Mouse (Mus musculus) c-Kit-positive CD71-positive TER-119-positive erythroid progenitor cells, embryonic 14.5 days (primary cell): ENCODE measurements around the gene Npas1.
A peak's percentile ranks its signal among the peaks of the same experiment; 100 is the strongest.

Experiments
- DNase-seq: peaks from one replicate; pipeline ENCODE4 v3.0.0-alpha.2; 2013; ENCODE audit warnings: low spot score

Gene Npas1

DNA sequence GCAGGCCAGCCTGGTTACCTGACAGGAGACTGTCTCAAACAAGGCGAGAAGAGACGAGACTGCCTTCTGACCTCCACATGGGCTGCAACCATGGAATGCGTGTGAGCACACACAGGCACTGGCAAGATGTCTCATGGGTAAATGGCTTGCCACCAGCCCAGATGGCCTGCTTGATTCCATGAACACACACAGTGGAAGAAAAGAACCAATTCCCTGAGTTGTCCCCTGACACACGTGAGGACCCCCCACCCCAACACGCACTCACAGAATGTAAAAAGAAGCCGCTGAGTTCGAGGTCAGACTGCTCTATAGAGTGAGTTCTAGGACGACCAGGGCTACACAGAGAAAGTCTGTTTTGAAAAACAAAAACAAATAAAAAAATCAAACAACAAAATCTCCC lies at the start of gene Npas1:
TSS of gene Npas1 (minus strand) at position 101 of the 400 bp plus-strand sequence.
- DNase-seq: no peak

DNA sequence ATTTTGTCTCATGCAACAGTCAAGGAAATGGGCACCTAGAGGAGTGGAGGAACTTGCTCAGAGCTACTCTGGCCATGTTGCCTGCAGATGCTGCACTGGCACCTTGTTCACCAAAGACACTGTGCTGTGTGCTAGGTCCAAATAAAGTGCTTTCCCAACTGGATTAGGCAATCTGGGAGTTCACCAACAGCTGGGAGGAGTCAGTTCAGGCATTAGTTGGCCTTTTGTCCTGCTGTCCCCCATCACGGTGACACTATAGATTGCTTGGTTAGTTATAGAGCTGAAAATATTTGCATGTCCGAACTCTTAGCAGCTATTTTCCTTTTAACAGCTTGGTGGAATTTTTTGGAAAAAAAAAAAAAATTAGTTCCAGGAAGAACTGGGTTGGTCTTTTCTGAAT lies 48.5 kb upstream of the Npas1 start:
- no peak for DNase-seq

DNA sequence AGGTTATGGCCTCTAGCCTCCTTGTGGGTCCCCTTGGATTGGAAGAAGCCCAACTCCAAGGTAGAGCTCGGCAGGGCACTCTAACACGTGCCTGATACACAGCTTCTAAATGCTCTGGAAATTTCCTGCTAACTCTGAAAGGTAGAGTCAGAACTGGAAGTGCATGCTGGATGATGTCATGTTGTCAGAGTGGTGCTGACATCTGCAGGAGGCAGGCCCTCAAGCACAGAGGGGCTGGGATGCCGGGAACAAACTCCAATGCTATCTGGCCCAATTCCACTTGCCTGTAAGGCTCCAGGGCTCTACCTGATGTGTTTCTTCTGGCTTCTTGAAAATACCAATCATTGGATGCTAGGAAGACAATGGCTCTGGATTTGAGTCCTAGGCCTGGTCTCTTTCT lies 47.9 kb upstream of the Npas1 start:
- DNase-seq: no peak

DNA sequence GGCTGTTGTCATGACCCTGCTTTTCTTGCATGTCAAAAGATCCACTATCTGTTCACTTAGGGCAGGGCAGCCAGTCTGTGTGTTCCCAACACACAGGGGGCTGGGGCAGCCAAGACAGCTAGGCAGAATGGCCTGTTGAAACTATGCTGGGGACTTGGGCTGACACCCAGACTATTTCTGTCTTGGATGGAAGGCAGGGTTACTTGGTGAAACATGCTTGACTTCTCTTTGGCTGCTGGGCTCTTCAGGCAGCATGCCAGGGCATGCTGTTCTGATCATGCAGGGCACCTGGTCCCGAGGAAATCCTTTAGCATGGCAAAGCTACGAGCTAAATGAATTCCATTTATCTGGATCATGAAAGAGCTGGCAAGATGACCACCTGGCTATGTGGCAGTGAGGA lies 46.8 kb upstream of the Npas1 start:
- no peak for DNase-seq

DNA sequence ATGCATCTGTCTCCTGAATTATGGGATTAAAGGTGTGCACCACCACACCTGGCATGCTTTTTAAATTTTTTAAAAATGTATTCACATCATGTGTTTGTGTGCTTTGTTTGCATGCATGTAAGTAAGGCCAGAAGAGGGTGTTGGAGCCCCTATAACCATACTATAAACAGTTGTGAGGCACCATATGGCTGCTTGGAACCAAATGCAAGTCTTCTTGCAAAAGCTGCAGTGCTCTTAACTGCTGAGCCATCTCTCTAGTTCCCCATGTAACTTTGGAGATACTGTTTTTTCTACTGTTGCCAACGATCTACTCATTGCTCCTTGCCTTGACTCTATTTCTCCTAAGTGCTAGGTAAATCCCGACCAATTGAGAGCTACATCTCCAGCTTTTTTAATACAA lies 41.8 kb upstream of the Npas1 start:
- DNase-seq: no peak

DNA sequence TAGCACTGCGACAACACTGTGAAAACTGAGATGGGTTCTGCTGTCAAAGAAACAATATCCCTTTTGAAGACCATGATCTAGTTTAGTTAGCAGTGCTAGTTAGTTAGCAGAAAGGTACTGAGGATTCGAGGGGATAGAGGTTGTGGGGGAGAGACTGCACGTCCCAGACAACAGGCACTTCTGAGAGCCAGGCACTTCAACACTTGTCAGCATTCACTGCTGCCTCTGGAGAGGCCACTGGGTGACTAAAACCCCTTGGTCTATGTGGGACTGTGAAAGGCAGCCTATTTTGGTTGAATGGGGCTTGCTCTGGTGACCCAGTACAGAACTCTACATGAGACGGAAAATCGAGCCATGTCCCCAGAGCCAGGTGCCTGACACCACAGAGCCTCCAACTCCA lies 39.7 kb upstream of the Npas1 start:
- no peak for DNase-seq

DNA sequence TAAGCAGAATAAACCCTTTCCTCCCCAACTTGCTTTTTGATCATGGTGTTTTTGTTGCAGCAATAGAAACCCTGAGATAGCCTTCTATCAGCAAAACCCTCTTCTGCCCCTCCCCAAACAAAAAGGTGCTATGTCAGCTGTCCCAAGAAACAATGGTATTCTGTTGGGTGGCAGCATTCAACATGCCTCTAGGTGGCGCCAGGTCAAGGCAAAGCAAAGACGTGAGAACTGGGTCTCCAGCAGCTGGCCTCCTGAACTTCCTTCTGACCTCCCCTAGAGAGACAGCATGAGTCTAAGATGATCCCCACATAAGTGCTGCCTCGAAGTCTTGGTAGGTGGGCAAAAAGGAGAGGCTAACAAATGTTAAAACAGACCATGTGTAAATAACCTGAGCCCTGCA lies 29.8 kb upstream of the Npas1 start:
- DNase-seq: peak; percentile 19

DNA sequence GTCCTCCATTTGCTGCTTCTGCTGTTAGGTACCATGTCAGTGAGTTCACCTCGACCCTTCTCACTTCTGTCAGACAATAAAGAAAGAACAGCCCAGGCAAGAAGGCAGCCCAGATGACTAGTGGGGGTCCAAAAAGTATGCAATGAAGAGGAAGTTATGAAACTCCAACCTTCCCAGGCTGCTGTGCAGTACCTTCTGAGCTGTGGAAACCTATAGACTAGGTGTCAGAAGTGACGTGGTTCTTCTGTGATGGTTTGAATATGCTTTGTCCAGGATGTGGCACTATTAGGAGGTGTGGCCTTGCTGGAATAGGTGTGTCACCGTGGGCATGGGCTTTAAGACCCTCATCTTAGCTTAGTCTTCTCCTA lies 27.7 kb upstream of the Npas1 start:
- DNase-seq: no peak

DNA sequence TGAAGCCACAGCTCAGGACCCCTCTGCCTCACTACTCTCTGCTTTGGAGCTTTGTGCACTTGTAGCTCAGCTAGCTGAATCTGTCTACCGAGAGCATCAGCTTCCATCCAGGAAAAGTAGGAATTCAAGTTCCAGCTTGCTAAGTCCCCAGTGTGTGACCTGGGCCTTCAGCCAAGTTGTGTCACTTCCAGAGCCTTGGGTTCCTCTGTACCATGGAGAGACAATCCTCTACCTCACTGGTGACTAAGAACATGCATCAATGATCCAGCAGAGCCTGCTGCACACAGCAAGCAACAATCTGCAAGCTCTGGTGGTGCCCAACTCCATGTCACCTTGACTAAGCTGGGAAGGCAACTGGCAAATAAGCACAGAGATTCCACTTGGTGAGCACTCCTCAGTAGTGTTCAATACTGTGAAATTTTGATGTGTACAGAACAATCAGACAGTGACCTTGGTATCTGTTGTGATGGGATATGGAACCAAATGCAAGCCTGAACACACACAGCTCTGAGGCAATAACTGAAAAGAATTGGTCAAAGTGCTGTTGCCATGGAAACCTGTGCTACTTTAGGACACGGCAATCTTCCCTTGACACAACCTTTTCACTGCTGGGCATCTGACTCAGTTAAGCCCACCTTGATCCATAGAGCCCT lies 27.2 kb upstream of the Npas1 start:
- no peak for DNase-seq

DNA sequence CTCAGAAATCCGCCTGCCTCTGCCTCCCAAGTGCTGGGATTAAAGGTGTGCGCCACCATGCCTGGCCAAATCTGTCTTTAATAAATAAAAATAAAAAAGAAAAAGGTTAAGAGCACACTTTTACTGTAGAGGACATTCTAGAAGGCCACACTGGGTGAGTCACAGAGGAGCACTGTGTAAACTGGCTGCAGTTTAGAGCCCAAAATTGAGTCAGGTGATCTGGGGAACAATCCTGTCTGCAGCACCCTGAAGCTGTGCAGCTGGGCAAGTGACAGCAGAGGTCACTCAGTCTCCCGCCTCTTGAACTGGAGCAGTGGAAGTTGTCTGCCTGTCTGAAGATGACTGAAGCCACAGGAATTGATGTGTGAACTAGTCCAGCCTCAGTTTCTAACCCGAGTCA lies 24.0 kb upstream of the Npas1 start:
- no peak for DNase-seq

DNA sequence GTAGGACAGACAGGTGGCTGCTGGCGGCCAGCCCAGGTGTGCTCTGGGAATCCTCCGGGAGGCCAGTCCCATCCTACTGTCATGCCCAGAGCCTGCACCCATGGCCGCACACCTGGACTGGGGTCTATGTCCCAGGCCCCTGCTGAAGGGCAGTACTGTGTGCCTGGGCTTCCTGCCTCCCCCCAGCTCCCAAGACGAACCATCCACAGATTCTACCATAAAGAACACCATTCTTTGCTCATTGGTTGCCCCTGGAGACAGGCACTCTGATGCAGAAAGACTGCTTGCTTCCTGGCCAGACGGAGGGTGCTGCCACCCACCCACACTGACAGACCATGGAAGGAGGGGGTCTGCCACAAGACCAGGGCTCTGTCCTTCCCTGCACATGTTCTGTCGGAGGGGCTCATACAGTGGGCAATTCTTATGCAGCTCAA lies 22.2 kb upstream of the Npas1 start:
- no peak for DNase-seq

DNA sequence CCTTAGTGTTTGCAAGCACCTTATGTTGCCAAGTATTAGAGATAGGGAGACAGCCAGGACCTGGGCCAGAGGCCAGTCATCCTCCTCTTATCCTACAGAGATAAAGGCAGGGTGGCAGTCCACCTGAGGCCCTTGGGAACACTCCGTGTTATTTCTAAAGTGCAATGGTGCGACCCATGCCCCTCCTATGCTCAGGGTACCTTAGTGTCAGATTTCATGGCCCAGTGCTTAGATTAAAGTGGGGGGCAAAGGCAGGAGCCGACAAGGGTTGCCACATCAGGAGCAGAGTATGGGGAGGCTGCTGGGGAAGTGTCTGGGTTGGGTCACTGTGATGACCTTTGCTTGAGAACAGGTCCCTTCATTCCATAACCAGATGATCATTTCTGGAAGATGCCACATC lies 18.7 kb upstream of the Npas1 start:
- DNase-seq: no peak

DNA sequence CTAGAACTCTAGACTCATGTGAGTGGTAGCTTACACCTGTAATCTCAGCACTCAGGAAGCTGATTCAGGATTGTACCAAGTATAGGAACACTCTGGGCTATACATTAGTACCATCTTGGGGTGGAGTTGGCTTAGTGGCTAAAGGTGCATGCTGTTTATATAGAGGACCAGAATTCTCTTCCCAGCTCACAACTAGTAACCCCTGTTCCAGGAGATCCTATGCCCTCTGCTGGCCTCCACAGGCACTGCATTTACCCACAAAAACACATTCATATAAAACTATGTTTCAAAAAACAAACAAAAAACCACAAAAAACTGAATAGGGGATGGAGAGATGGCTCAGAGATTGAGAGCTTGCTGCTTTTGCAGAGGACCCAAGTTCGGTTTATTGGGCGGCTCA lies 15.8 kb upstream of the Npas1 start:
- DNase-seq: peak; percentile 17

DNA sequence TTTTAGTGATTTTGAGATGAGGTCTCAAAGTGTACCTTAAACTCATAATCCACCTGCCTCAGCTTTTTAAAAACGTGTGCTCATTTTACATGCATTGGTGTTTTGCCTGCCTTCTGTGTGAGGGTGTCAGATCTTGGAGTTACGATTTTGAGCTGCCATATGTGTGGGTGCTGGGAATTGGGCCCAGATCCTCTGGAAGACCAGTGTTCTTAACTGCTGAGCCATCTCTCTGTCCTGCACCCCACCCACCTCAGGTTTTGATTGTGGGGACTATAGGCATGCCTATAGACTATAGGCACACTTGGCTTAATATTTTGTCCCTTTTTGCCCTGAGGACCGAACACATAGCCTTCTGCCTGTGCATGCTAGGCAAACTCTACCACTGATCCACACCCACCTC lies 14.7 kb upstream of the Npas1 start:
- DNase-seq: no peak

DNA sequence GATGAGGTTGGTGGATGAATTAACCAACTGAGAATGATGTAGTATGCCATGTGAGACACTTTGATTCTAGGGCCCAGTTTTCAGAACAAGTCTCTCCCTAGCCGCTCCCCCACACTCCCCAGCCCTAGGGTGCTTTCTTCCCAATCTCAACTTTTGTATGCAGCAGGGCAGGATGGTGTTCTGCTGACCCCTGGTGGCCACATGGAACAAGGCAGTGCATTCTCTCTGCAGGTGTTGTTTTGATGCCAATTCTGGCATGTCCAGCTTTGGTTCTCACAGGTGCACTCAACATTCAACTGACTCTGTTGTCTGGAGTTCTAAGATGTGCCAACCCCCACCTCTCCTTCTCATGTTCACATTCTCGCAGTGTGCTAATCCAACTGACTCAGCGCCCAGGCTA lies 14.2 kb upstream of the Npas1 start:
- peak; percentile 55 for DNase-seq

DNA sequence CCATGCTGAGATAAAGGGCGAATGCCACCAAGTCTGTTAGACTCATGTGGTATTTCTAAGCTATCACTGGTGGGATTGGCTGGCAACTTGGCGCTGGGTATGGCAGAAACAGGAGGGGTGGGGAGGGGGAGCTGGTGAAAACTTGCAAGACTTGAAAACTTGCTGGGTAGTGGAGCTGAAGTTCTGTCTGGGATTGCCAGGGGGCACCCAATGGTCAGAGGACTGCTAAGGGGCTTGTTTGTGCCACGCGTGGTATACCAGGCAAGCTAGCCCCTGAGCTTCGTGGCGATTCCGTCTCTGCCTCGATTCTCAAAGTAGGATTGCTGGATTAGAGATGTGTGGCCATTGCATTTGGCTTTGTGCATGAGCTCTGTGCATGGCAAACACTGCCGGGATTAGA lies 12.4 kb upstream of the Npas1 start:
- no peak for DNase-seq

DNA sequence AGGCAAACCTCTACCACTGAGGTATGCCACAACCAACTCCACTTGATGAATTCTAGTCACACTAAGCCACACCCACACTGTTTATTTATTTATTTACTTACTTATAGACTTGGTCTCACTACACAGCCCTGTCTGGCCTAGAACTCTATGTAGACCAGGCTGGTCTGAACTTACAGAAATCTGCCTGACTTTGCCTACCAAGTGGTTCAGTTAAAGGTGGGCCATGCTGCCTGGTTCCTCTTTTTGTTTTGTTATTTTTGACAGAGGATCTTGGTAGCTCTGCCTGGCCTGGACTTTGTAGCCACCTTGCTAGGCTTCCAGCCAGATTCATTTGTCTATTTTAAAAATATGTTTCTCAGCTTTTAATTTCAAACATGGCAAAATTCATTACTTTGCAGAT lies 11.3 kb upstream of the Npas1 start:
- DNase-seq: no peak

DNA sequence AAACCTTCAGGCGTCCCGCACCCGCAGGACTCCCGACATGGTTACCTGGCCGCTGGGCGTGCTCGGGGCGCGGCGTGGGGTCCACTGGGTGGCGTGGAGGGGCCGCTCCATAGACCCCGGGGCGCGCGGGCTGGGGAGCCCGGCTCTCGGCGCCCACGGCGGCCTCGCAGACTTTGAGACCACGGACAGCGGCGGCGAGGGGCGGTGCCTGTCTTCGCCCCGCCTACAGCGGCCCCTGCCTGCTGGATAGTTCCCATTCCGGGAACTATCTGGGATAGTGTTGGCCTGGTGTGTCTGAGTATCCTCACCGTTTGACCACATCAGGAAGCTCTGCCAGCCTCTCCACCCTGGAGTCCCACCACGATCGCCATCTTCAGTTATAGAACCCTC lies 933 bp downstream of the Npas1 start:
- DNase-seq: no peak

DNA sequence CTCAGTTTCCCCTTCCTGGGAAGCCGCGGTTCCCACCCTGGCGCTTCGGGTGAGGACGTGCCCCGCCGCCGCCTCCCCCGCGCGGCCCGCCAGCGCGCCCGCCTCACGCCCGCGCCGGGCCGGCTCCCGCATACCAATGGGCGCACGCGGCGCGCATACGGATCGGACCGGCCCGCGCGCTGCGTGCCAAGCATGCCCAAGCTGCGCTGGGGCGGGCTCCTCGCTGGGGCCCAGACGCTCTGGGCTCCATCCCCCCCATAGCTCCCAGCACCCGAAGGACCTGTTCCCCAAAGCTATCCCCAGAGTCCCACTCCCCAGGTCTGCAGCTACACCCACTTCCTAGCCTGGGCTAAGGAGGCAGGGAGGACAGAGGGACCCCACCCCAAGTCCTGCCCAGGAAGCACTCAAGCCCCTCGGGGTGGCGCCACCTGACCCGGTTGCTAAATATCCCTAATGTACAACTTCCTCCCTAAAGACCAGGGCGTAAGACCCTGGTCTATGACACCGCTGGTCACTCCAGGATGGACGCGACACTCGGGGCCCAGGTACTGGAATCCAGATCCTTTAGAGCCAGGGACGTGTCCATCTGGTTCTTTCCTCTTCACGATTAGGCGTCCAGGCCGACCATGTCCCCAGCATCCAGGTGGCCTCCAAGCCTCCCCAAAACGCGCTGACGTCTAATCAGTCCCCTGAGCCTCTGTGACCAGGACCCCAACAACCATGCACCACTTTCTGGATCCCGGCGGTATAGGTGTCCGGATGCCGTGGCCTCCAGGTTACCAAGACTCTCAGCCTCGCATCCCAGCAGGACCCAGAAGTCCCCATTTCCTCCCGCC lies 1.5 kb downstream of the Npas1 start:
- no peak for DNase-seq

DNA sequence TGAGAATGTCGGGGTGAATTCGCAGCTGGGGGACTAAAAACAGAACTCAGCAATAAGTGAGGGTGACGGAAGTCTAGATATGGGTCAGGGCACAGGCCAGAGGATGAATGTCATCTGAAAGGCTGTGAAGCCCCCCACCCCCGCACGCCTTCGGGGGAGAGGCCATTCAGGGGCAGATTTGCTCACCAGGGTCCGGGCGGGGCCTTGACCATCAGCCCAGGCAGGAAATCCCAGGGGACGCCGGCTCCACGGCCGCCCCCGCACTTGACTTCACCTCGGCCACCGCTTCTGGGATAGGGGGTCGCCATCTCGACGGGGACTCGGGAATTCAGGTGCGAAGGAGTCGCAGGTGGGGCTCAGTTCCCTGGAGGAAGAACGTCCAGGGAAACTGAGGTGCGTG lies 2.2 kb downstream of the Npas1 start:
- DNase-seq: no peak

DNA sequence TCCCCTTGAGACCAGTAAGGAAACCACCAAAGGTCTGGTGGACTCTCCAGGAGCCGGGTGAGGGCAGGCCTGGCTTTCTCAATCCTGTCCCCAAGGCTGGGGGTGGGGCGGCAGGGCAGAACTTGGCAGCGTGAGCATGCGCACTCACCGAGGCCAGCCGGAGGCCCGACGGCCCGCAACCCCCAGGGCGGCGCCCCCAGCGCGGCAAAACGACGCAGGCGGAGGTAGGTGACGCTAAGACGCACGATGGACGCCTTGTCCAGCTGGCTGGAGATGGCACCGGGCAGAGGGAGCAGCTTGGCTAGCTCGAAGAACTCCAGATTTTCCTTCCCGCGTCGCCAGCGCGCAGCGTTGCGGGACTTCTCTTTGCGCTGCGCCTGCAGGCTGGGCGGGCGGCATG lies 3.1 kb downstream of the Npas1 start:
- no peak for DNase-seq

DNA sequence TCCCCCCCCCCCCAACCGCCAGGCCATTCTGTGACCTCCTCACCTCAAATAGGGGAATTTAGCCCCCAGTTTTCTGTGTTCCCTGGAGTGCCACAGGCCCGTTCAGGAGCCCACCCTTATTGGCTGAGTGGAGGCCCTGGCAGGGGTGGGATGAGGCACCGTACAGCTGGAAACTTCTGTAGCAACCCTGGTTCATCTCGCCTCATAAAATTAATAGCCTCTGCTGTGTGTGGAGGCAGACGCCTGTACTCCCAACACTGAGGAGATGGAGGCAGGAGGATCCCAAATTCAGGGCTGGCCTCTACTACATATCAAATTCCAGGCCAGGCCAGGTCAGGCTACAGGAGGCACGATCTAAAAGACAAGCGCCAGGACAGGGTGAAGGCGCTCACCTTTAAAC lies 3.7 kb downstream of the Npas1 start:
- DNase-seq: no peak

DNA sequence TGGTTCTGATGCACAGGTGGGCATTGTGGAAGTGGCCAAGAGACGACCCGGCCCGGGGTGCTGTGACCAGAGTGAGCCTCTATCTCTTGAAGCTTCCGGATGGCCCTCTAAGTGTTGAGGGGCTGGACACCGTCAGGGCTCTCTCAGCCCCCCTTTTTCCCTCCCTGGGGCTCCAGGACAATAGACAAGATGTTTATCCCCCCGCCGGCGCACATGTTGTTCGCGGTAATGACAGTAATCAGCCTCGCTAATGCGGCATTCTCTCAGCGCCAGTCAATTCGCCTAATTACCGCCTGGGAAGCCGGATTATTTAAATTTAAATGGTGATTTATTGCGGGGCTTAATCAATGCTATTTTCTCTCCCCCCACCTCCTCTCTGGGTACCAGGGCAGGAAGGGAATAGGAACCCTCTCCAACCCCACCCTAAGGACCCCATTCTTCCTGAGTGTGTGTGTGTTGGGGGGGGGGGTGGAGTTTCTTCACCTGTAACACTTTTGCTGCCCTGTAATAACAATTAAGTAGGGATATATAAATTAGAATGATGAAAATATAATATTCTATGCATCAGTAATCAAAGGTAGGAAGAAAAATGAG lies 5.3 kb downstream of the Npas1 start:
- no peak for DNase-seq

DNA sequence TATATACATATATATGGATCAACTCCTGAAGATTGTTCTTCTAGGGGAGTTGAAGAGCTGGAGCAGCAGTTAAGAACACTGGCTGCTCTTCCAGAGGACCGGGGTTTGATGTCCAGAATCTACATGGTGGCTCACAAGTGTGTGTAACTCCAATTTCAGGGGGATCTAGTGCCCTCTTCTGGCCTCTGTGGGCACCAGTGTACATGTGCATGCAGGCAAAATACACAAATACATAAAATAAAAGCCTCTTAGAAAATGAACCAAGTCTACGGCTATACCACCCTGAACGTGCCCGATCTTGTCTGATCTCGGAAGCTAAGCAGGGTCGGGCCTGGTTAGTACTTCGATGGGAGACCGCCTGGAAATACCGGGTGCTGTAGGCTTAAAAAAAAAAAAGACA lies 6.0 kb downstream of the Npas1 start:
- DNase-seq: no peak
